Mouse (Mus musculus) left cerebral cortex, postnatal 14 days (tissue): ENCODE results near the gene 1700001C19Rik. TPM values are rescaled to one million over a fixed set of nuclear protein-coding genes. Genes with fewer than 3 reads are reported as not detected.

ENCODE experiments used
- DNase-seq, 2 experiments: peaks; one replicate each; pipeline ENCODE4 v3.0.0; 2021 to 2022; ENCODE audit warnings: low spot score in 2 of 2, mixed read lengths in 1 of 2
- intact Hi-C: fragments of 180-260 bp; cut with DNase I; formaldehyde crosslinking; loops from one replicate; pipeline ENCODE4 v1.15.1; 2025
- long read RNA-seq, 2 experiments: library from polyadenylated mRNA; stranded (forward); transcript quantifications; one replicate each; pipeline ENCODE4 v2.0.0; 2021
- total RNA-seq, 2 experiments: library from RNA; stranded (reverse); gene quantifications; 2 replicates each; pipeline ENCODE4 v1.2.3; 2021

Gene 1700001C19Rik
- total RNA-seq, result not detected
- long read RNA-seq, experiment 1, result 0 reads
- long read RNA-seq, experiment 2, partial matches to known transcripts, result 0 of 1 reads
- long read RNA-seq, experiment 2, other reads (novel, unspliced or antisense), result 1 of 1 reads

DNA sequence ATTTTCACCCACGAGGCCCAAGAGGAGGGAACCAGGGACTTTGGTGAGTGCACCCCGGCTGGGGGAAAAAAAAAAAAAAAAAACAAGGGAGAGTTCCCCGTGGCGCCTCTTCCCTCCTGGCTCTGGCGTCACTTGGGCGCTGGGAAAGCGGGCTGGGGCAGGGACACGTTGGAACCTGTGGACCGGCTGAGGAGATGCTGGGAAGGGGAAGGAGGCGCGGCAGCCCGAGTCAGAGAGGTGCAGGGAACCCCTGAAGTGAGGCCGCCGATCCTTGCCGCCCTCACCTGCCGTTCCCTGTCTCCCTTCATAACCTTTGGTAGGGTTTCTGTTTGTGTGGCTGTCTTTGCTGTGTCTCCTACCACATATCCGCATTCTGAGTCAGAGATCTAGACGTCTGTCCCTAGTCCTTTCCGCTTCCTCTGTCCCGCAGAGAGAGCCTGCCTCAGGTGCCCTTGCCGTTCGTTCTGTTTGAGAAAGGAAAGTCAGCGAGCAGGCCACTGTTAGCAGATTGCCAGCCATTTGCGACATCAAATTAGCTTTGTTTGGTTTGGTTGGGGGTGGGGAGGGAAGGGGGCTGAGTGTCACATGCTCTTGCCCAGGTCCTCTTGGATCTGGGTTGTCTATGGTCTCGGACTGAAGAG, at the start of gene 1700001C19Rik:
Gene 1700001C19Rik, minus strand, starts transcription at position 470 of the 641 bp plus-strand sequence.
- no peak for DNase-seq
- intact Hi-C loops, result no loop called here

- no peak for DNase-seq
- intact Hi-C loops, result no loop called here
These were observed 48.6 kb upstream of the 1700001C19Rik start for GRCm38 (mm10) chr17:47485791-47486190.

- intact Hi-C loops, result loop anchor here (5.0 kb wide), 1 partner anchor 98 kb away; the partner anchor contains the start of gene Guca1b
- DNase-seq, result no peak
These were observed 47.8 kb upstream of the 1700001C19Rik start for GRCm38 (mm10) chr17:47484993-47485392.

GRCm38 (mm10) chr17:47484241-47484921, 47.2 kb upstream of the 1700001C19Rik start:
- no peak for DNase-seq
- intact Hi-C loops, result loop anchor here (5.0 kb wide), 1 partner anchor 97 kb away; the partner anchor contains the start of gene Guca1b

- intact Hi-C loops, result loop anchor here (5.0 kb wide), 1 partner anchor 95 kb away; the partner anchor contains the start of gene Guca1b
- DNase-seq, result peak; percentile 51 to 57
These were observed 45.2 kb upstream of the 1700001C19Rik start for GRCm38 (mm10) chr17:47482401-47482800.

GRCm38 (mm10) chr17:47479887-47480286, 42.7 kb upstream of the 1700001C19Rik start:
- DNase-seq, result no peak
- intact Hi-C loops, result loop anchor here (5.0 kb wide), 1 partner anchor 93 kb away; the partner anchor contains the start of gene Guca1b

DNA sequence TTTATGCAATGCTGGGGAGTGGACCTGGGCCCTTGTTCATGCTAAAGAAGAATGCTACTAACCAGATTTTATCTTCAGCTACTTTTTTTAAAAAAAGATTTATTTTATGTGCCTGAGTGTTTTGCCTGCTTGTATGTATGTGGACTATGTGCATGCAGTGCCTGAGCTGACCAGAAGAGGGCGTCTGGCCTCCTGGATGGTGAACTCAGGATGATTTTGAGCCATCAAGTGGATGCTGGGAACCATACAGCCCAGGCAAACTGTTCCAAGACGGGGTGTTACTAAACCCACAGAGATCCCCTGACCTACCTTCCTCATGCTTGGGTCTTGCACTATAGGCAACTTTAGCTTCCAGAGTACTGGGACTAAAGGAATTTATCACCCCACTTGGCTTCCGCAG, 38.5 kb upstream of the 1700001C19Rik start:
- DNase-seq, result peak in 1 of 2 experiments; percentile 26
- intact Hi-C loops, result no loop called here

- DNase-seq, result no peak
- intact Hi-C loops, result no loop called here
These were observed 38.0 kb upstream of the 1700001C19Rik start for GRCm38 (mm10) chr17:47475181-47475580.

DNA sequence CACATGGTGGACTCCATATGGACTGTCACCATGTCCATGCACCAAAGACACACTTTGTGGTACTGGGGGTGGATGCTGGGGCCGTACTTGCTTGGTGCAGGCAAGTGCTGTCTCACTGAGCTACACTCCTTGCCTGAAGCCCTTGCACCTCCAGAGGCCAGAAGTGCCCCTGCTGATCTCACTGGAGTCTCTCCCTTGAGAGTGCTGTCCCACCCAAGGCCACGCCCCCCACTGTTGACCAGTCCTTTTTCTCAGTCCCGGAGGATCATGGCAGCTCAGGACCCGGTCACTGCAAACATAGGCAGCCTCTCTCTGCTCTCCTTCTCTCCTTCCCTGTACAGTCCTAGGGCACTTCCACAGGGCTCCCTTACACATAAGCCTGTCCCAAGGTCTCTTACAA, 37.1 kb upstream of the 1700001C19Rik start:
- intact Hi-C loops, result no loop called here

DNA sequence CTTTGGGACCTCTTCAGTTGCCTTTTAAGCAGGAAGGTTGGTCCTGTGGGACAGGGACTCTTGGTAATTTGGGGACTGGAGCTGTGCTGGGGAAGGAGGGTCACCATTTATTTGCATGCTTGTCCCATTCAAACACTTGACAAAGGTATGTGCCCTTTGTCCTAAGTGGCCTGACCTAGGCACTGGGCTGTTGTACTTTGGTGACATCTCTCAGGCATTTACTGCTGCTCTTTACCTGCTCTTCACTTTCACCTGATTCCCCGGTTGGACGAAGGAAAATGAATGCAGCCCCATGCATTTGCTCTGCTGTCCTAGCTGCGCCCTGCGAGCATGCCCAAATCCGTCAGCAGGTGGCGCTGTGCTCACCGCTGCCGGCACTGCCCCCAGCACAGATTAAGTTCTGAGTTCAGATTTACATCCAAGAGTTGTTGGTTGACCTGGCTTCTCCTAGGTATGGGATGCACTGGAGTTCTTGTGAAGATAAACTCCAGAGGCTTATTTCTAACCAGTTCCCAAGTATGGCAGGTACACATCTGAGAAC, 36.3 kb upstream of the 1700001C19Rik start:
- intact Hi-C loops, result no loop called here
- DNase-seq, result peak; percentile 21 to 49

More for the DNA sequence above, 37.1 kb upstream of the 1700001C19Rik start:
- no peak for DNase-seq

GRCm38 (mm10) chr17:47472435-47473350, 35.5 kb upstream of the 1700001C19Rik start:
- DNase-seq, result no peak
- intact Hi-C loops, result no loop called here

GRCm38 (mm10) chr17:47470686-47471085, 33.5 kb upstream of the 1700001C19Rik start:
- intact Hi-C loops, result no loop called here
- DNase-seq, result peak; percentile 20 to 30

DNA sequence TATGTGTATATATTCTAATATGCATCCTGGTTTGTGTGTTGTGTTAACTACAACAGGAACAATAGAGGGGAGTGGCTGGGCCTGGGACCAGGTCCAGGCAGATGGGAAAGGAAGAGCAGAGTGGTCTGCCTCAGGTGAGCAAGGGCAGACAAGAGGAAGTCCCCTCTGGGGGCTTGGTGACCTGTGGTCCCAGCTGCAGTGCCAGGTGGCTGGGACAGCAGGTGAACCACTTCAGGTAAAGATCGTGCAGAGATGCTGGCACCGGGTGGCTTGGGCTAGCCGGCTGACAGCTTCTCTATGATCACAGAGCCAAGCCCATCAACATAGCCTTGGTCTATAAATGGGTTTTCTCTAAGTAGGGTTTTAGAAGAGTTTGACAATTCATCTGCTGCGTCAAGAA, 32.9 kb upstream of the 1700001C19Rik start:
- DNase-seq, result no peak
- intact Hi-C loops, result no loop called here

DNA sequence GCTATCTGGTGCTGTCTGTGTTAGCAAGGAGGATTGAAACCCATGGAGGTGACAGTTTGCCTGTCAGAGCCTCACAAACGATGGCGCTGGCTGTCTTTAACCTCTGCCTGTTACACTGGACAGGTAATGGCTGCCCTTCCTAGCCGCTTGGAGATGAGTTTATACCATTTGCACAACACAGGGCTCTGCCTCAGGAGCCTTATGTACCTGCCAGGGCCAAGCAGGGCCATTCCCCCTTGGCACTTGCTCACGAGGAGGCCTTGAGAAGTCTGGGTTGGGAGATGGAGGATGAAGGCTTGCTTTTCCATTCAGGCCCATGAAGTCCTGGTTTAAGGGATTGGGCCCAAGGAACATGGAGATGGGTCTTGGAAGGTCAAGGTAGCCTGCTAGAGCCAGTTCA, 32.5 kb upstream of the 1700001C19Rik start:
- no peak for DNase-seq
- intact Hi-C loops, result no loop called here

DNA sequence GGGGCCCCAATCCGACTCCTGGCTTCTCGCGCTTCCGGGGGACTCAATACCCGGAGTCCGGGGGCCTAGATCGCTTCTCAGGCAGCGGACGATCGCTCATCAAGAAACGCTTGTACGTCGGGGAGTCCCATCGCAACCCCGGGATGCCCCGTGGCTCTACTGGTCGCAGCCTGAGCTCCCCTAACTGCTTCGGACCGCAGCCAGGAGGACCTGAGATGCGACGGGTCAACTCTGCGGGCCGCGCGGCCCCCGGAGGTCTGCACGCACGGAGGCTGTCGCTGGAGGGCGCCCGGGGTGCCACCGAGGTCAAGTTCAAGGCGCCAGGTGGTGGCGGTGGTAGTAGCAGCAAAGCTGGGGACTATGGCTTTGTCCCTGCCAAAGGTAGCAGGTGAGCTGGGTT, 31.3 kb upstream of the 1700001C19Rik start:
- intact Hi-C loops, result no loop called here
- DNase-seq, result no peak

- intact Hi-C loops, result no loop called here
- DNase-seq, result no peak
These were observed 30.9 kb upstream of the 1700001C19Rik start for GRCm38 (mm10) chr17:47468063-47468462.

- intact Hi-C loops, result no loop called here
- DNase-seq, result no peak
These were observed 30.5 kb upstream of the 1700001C19Rik start for GRCm38 (mm10) chr17:47467659-47468058.

- intact Hi-C loops, result no loop called here
These were observed 29.1 kb upstream of the 1700001C19Rik start for GRCm38 (mm10) chr17:47466284-47466683.

DNA sequence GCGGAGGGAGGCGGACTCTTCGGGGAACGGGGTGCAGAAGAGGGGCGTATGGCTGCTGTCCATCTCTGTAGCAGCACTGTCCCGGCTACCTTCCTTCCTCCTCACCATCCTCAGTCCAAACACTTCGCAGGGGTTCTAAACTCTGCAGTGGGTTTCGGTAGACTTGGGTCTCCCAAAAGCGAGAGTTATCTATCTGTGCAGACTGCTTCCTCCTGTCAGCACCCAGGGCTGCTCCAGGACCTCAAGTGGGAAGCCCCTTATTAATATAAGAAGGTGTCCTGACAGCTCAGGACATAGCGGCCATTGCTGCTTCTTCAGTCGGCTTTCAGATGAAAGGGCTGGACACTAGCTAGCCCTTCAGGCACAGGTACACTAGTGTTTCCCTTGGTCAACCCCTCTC, 27.8 kb upstream of the 1700001C19Rik start:
- DNase-seq, result no peak
- intact Hi-C loops, result no loop called here

More at GRCm38 (mm10) chr17:47466284-47466683, 29.1 kb upstream of the 1700001C19Rik start:
- no peak for DNase-seq
